Mouse (Mus musculus): ENCODE measurements around the gene Olfr49.

GRCm38 (mm10) chr14:54232143-54232542, 52.6 kb downstream of the Olfr49 start:
- TF ChIP-seq CTCF (IDR thresholded peaks at IDR 0.05; ENCODE audit: borderline replicate concordance, insufficient read depth, low read length) (no peak), POLR2A (IDR thresholded peaks at IDR 0.05; ENCODE audit: low read depth, low read length) (no peak)
